Mouse (Mus musculus) liver, embryonic 14.5 days (tissue): ENCODE measurements at regions not wholly inside any gene's neighbourhood (a gene's known extent, or its start where the extent isn't known, plus 50 kb on each side); places are given as distances from the start of the nearest gene placed in this dataset.

Source experiments
- CTCF ChIP-seq: IDR thresholded peaks from 2 replicates; pipeline ENCODE4 v1.5.1; 2016; ENCODE audit warnings: antibody characterized with exemption, low read depth, control low read depth
- EP300 ChIP-seq: IDR thresholded peaks from 2 replicates; pipeline ENCODE4 v1.6.1; 2016; ENCODE audit warnings: antibody characterized with exemption, low read depth

DNA sequence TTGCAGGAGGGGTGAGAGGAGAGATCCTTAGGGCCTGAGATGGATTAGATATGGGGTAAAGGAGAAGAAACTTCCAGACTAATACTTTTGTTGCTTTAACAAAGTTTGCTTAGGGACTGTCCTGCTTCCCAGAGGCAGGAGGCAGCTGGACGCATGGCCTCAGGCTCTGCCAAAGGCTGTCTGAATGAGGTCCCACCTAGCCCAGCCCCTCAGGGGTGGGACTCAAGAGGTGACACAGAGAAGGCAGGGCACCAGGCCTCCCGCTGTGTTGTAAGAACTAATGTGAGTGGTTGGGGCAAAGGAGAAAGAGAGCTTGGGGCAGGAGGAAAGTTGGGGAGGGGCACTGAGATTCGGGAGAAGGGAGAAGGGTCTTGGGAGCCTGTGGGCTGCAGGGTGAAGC lies 145.9 kb upstream of the Stt3b start:
- TF ChIP-seq EP300 (no peak), CTCF (no peak)
